Mouse (Mus musculus) regulatory T cell (primary cell): ENCODE measurements around the gene Map3k21.

Experiments
- in situ Hi-C: fragments of 300-600 bp; cut with MboI, MseI; formaldehyde crosslinking; loops from one replicate; pipeline ENCODE4 v1.15.1; 2025; ENCODE audit warnings: high pct_unique_total_duplicates

Gene Map3k21

DNA sequence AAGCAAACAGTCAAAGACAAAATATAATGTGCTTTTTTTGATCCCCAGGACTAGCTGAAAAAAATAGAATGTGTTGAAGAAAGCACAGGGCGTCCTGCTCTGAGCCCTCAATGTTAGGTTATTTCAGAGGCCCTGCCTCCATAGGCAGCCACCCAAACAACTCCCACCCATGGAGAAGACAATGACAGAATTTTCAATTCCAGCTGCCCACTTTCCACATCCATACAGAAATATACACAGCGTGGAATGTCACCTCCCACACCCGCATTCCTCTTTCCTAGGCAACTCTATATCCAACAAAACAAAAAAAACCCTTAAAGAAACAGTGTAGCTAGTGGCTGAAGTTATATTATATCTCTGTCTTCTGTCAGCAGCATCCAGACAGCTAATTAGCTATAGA is 61.1 kb downstream of the Map3k21 start:
- in situ Hi-C loops: no loop called here

GRCm38 (mm10) chr8:125975981-125976380 is 65.7 kb downstream of the Map3k21 start:
- in situ Hi-C loops: no loop called here

- in situ Hi-C loops: no loop called here
Observed at GRCm38 (mm10) chr8:125980826-125981225, 70.6 kb downstream of the Map3k21 start.

DNA sequence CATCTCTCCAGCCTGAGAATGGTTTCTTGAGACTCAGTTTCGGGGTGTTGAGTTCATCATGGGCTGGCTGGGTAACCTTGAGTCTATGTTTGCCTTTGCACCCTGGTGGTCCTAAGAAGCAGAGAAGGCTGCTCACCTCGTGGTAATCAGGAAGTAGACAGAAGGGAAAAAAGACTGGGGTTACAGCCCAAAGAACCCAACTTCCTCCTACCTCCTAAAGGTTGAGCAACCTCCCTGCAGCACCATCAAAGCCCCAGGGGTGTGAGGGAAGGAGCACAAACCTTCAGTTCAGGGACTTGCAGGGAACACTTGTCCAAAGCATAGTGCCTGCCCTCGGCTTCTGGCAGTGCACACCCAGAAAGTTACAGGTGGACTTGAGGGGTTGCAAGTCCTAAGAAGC is 73.3 kb downstream of the Map3k21 start:
- in situ Hi-C loops: no loop called here

DNA sequence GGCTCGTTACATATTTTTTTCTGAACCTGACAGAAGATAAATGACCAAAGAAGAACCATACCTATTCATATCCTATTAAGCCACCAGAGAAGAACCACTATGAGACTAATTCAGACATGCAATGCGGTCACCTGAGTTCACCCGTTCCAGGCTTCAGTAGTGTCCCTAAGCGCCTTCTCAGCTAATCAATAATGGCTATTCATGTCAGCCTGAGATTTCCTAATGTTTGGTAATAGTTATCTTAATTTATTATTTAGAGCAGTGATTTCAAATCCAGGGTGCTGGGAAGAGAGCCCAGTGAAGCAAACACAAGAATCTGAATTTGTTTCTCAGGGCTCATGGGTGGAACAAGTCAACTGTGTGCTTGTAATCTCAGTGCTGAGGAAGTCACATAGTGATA is 73.9 kb downstream of the Map3k21 start:
- in situ Hi-C loops: no loop called here

DNA sequence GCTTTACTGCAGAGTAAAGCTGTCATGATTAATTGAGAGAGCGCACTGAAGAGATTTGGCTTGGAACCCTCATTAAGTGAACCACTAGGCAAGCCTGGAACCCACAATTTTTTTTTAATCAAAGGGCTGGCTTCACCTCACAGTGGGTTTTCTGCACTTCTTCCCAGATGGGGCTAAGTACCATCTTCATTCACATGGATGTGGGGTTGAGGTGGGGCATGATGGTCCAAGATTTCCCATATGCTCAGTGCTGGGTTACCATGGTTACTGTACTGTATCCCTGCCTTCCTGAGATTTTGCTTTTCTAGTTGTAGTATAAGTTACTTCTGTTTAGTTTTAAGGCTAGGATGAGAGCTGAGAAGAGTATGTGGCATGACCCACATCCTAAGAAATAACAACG is 75.1 kb downstream of the Map3k21 start:
- in situ Hi-C loops: no loop called here

DNA sequence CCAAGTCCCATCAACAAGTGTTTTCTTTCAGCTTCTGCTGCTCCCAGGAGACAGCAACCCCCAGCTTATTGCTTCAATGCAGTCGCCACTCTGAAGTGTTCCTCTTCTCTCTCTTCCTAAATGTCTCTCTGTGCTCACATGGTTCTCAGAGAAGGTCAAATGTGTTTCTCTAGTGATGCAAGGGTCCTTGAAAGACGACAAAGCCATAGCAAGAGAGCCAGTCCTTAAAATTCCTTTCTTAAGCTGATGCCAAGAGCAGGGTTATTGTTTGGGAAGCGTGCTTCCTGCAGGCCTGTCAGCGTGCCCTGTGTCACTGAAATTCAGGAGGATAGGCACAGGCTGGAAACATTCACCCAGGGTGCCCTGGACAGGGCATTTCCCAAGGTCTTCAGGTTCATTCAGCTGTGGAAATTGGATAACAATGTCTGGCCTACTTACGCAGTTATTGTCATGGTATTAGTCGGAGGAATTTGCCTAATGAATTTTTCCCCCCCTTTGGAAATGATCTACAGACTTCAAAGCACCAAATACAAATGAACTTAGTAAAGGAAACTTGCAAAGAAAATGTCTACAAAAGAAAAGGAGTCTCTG is 76.8 kb downstream of the Map3k21 start:
- in situ Hi-C loops: no loop called here

GRCm38 (mm10) chr8:125987996-125988395 is 77.7 kb downstream of the Map3k21 start:
- in situ Hi-C loops: no loop called here

DNA sequence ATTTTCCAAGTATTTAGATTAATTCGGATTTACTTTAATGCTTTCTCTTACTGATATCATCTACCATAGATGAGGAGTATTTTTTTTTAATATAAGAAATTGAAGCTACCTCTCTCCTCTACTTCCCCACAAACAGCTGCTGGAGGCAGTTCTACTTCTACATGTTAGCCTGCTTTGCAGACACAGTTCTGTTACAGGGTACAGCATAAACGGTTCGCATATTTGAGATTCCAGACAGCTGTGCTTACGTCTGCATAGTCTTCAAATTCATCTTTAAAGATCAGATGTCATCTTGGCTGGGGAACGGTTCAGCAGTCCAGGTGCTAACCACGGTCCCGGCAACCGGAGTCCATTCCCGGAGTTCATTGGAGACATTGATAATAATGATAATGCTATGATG is 83.4 kb downstream of the Map3k21 start:
- in situ Hi-C loops: no loop called here

- in situ Hi-C loops: no loop called here
Observed at GRCm38 (mm10) chr8:125995101-125995986, 85.1 kb downstream of the Map3k21 start, which contains the start of gene Kcnk1. Kcnk1 (plus strand) TSS chr8:125995170.

DNA sequence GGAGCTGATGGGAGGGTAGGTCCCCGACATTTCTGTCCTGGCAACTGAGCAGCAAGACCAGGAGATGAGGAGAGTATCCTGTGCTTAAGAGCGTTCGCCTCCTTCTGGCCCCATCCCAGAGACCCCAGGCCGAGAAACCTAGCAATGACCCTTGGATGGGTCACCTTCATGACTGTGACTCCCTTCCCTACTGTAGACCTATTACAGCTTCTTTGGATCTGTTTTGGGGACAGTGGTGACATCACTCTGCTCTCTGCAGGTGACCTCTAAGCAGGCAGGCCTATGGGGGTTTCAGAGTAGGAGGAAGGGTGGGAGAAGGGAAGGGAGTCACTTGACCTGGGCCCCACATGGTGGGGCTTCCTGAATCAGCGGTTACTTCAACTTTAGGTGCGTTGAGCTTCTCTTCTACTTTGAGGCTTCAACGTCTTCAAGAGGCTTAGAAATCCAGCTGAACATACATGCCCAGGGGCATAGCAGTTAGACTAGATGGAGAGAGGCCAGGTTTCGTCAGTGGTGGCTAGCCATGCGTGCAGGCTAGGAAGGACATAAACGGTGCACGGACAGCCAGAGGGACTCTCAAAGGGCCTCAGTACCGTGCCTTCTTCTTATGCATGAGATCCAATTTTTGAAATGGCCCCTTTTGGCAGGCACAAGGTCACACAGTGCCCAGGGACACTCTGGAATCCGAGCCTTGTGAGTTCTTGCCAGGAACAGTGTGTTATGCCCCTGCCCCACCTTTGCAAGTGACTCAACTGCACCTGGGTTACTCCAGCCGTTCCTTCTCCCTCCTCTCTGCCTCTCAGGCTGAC is 86.0 kb downstream of the Map3k21 start:
- in situ Hi-C loops: no loop called here

GRCm38 (mm10) chr8:125996980-125997379 is 86.7 kb downstream of the Map3k21 start:
- in situ Hi-C loops: no loop called here
